Mouse (Mus musculus) ovary, adult 18-20 months (tissue): ENCODE data around the gene Rasal2.
A peak's percentile ranks its signal among the peaks of the same experiment; 100 is the strongest.

Source experiments
- DNase-seq: peaks from one replicate; pipeline ENCODE4 v3.0.0; 2022; ENCODE audit warnings: low spot score, mixed read lengths

Rasal2 gene

GRCm38 (mm10) chr1:157143326-157143932, 269.0 kb downstream of the Rasal2 start:
- DNase-seq, result peak; percentile 17

DNA sequence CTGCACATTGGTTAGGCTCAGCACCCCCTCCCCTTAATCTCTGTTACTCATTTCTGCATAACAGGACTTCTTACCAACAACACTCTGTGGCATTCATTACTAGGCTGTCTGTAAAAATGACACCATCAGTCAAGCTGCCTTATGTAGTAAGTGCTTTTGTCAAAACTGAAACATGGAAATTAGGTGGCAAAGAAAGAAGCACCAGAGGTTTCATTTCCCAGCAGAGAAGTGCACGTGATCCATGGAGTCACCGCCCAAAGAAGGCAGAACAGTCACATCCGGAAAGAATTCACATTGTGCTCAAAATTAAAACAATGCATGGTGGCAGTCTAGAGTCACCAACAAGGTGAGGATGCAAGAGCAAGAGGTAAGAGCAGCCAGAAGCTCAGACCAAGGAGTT, 271.4 kb downstream of the Rasal2 start:
- DNase-seq, result no peak

DNA sequence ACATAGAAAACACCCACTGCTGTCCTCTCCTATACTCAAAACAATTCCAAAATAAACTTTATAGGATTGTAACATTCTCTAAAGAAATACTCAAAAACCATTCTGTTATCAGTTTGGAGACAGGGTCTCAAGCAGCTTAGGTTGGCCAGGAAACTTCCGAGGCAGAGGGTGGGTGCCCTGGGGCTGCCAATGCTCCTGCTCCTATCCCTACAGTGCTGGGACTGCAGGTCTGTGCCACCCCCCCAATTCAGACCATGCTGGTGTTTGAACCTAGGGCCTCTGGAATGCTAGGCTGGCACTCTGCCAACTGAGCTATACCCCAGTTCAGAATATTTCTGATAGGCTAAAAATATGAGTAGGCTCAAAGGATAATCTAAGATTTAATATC, 274.5 kb downstream of the Rasal2 start:
- no peak for DNase-seq

DNA sequence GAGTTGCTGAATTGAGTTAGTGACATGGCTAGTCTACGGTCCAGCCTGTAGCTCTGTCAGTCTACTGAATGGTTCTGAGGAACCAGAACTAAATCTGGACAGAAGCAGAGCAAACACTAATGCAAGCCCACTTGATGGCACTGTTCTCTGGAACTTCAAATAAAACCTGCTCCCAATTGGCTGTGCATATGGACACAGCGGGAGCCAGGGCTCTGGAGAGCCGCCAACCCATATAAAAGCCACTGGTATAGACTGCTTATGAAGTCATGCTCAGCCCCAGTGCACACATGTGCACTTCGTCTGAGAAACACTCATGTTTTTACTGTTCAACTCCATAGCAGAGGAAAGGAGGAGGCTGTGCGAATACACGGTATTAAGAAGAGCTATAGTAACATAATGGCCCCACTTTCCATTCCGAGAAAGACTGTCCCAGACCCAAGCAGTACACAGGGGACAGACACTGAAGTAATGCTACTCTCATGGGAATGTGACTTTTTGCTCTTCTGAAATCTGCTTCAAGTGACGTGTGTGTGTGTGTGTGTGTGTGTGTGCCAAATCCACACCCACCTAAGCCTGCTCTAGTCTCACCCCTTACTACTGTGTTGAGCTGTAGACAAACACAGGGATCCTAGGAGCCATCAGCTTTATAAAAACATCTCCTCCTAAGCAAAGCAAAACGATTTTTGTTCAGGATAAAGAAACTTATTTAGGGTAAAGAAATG, 275.1 kb downstream of the Rasal2 start:
- DNase-seq, result no peak

DNA sequence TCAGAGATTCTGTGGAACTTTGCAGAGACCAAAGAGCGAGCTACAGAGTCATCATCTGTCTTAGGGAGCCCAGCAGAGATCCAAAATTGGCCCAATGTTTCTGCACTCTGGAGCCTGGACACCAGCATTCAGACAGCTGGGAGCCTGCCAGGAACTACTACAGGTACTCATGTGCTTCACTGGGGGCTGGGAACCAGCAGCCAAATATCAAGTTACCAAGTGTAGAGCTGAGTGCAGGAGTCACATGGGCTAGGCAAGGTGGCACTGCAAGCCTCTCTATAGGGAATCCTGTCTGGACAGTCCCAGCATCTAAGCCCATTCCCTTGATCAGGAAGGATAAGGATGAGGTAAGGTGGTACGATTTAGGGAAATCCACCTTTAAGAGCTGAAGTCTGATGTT, 284.2 kb downstream of the Rasal2 start:
- DNase-seq, result no peak

DNA sequence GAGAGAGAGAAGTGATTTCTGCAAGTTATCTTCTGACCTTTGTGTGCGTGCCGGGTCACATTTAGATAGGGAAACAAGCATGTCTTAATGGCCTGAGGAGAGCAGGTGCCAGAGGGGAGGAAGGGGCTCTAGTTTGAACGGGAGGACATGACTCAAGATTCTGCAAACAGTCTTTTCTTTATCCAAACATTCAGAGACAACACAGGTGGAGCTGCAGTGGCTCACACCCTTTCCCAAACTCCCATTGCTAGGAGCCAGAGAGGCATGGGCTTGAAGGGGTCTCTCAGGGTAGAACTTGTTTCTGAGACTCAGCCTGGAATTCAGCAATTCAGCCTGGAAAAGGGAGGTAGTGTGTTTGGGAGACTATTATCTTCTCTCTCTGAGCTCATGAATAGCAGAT, 288.6 kb downstream of the Rasal2 start:
- DNase-seq, result no peak

- no peak for DNase-seq
Observed at GRCm38 (mm10) chr1:157119168-157119567, 293.2 kb downstream of the Rasal2 start.

DNA sequence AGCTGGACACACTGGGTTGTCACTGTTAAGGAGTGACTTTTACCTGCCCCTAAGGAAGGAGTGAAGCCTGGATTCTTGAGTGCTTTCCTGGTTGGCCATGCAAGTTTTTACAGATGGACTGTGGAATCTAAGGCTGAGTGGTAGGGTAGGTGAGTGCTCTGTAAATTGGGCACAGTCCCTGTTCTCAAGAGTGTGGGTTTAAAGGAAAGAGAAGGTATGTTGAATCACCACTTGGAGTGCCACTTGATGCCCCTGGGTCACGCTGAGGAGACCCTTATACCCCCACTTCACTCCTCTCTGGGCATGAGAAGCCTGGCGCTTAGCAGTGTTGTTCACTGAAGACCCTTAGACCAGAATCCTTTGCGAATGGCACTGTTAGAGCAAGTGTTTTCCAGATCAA, 295.0 kb downstream of the Rasal2 start:
- no peak for DNase-seq

DNA sequence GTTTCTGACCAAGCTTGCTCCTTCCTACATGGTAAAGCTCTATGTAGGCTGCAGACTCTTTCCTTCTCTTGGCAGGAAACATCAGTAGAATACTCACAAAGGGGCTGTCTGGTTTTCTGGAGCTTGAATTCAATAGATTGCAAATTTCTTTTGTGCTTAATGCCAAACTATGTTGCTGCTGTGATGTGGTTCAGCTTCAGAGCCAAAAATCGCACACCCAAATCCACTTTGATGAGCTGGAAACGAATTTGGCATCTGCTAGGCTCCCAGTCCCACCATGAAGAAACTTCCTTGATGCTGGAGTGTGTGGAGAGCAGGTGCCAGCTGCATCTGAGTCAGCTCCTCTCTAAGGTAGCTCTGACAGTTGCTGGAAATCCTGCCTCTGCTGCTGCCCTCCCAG, 297.9 kb downstream of the Rasal2 start:
- no peak for DNase-seq

DNA sequence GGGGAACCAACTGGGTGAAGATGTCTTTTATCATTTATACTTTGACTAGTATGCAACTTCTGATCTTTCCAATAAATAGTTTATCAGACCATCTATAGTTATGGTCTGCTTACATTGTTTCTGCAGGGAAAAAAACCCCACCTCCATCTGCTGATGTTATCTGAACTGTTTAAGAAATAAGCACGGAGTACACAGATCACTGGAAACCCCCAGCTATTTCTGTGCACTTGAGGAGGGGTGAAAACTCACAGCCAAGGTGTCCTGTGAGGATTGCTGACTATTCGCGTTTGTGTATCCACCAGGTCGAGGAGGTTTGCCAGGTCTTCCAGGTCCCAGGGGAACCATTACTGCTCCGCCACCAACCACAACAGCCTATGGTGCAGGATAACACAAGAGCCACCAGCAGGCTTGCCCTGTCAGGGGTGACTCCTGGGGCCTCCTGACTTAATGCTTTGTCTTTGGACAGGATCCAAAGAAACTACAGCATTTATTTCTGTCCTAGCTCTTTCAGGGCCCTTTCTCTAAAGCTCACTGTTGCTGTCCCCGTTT, 302.0 kb downstream of the Rasal2 start:
- no peak for DNase-seq

DNA sequence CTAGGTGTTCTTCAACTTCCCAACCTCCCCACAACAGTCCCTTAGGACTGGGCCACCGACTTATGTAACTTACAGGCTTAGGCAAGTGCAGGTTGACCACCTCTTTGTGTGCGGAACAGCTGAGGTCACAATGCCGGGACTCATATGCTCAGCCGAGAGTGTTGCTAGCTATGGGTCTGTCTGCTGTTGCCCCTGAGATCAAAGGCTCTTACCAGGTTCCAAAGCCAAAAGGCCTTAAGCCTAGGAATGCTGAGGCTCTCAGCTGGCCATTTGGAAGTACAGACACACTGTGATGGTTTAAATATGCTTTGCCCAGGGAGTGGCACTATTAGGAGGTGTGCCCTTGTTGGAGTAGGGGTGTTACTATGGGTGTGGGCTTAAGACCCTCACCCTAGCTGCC, 303.8 kb downstream of the Rasal2 start, which contains the start of gene Tex35:
Gene Tex35 (minus strand): TSS at position 101 of the 400 bp plus-strand sequence.
- no peak for DNase-seq

- no peak for DNase-seq
Observed at GRCm38 (mm10) chr1:157101122-157101865, 311.1 kb downstream of the Rasal2 start.

DNA sequence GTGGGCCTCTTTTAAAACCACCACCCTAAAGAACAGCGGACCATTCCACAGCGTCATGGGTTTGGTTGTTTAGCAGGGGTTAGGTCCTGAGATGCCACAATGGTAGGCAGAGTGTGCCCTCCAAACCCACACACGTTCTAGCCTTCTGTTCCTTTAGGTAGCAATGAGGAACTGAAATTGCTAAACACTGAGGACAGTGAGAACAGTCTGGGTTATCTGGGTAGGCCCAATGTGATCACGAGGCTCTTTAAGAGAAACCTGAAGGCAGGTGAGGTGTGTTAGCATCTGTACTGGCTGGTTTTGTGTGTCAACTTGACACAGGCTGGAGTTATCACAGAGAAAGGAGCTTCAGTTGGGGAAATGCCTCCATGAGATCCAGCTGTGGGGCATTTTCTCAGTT, 316.9 kb downstream of the Rasal2 start:
- DNase-seq, result no peak

DNA sequence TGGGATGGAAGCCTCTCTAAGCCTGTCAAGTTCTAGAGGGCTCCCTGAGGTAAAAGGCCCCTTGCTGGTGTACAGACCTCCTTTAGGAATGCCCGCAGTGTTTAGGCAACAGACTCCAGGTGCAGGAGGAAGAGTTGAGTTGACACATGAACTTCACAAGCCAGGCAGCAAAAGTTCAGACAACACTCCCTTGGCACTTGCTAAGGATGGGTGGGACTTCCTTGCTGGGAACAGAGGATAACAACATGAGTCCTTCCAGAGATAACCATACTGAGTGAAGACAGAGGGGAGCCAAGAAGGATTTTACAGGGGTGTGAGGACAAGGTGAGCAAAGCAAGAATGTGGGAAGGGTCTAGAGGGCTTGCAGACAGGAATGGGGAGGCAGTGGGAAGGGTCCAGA, 319.8 kb downstream of the Rasal2 start:
- DNase-seq, result no peak

GRCm38 (mm10) chr1:157092140-157092539, 320.3 kb downstream of the Rasal2 start:
- no peak for DNase-seq

DNA sequence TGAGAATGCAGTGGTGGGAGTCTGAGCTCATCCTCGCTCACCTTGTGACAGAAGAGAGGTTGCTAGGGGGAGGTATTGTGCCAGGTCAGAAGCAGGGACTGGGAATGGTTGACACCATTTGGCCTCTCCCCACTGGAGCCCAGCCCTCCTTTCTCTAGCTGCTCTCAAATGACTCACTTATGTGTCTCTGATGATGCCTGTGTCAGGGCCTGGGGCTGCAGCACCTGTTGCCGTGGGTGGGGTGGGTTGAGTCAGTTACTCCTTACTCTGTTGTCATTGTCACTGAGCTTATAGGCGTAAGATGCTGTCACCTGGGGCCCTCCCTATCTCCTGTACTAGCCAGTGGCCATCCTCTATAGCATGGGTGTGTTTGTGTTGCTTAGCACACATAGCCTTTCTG, 321.6 kb downstream of the Rasal2 start:
- DNase-seq, result no peak

DNA sequence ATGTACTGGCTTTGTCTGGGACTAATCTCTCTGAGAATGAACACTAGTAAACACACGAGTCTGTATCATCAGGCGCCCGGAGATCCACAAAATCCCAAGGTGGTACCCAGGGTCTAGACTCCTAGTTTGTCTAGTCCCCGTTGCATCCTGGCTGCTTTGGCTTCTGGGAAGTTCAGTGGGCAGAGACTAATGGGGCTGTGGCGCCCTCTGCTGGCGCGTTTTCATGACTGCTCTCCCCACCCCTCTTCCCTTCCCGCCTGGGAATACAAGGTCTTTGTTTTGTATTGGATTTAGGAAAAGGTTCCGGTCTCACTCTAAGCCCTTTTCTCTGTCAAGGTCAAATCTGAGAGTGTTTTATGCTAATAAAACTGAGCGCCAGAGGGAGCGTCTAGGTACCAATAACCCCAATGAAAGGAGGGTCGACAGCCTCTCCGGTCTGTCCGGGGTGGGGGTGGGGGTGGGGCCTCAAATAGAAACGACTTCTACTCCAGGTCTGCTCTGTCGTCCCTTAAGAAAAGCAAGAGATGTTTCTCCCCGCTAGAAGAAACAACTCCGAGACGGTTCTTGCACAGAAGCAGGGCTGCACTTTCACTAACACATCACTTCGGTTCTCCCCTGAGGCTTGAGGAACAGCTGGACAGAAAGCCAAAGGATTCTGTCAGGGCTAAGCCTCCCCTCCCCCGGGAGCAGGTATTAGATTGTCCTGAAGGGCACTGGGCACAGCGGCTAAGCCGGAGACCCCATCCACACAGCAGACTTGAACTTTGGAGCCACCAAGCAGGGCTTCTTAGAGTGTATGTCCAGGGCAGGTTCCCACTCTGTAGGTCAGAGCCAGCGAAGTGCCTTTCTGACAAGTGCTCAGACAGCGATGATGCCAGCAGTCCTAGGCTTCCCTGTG, 326.0 kb downstream of the Rasal2 start:
- DNase-seq, result peak; percentile 29
